Mouse (Mus musculus): Measurements from ENCODE around the gene Nxpe3.

DNA sequence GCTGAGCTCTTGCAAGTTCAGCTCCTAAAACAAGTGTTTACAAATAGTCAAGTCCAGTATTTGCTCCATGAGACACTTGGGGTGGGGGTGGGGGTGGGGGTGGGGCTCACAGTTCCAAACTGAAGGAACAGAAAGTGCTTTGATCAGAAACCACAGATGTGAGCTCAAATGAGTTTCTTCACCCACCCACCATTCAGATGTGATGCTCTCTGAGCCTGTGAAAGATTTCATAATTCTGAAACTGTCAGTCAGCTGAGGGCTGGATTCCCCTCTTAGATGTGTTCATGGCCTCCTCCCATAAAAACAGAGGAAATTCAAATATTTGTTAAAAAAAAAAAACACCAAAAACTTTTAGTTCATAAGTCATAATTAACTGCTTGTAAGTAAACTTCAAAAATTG, 59.3 kb downstream of the Nxpe3 start:
- TF ChIP-seq POLR2A (IDR thresholded peaks at IDR 0.05; ENCODE audit: low read depth, low read length): no peak
- TF ChIP-seq CTCF (IDR thresholded peaks at IDR 0.05; ENCODE audit: borderline replicate concordance, insufficient read depth, low read length): no peak
